Mouse (Mus musculus) embryonic facial prominence, embryonic 12.5 days (tissue): ENCODE measurements around the gene Dok1. TPM values are rescaled to one million over a fixed set of nuclear protein-coding genes. Genes with fewer than 3 reads are reported as not detected.
A peak's percentile ranks its signal among the peaks of the same experiment; 100 is the strongest.

Experiments
- ATAC-seq: fragments of 200-750 bp; cut with Nextera tagmentation; 2 replicates; pipeline ENCODE4 v1.8.0; 2017; ENCODE audit not compliant: insufficient number of reproducible peaks, insufficient read depth, low FRiP score, low TSS enrichment
- H3K27ac ChIP-seq: fragments of 300-500 bp; sonication (generic); 2 replicates; pipeline ENCODE4 v1.5.1; 2016; ENCODE audit warnings: mild to moderate bottlenecking
- H3K27me3 ChIP-seq: fragments of 300-500 bp; sonication (generic); 2 replicates; pipeline ENCODE4 v1.6.1; 2016; ENCODE audit warnings: mild to moderate bottlenecking, moderate library complexity
- H3K36me3 ChIP-seq: fragments of 300-500 bp; sonication (generic); 2 replicates; pipeline ENCODE4 v1.6.1; 2016; ENCODE audit warnings: mild to moderate bottlenecking
- H3K4me1 ChIP-seq: fragments of 300-500 bp; sonication (generic); 2 replicates; pipeline ENCODE4 v1.6.1; 2016
- H3K4me2 ChIP-seq: fragments of 300-500 bp; sonication (generic); replicated peaks from 2 replicates; pipeline ENCODE4 v1.6.1; 2016; ENCODE audit warnings: mild to moderate bottlenecking, moderate library complexity
- H3K4me3 ChIP-seq: fragments of 300-500 bp; sonication (generic); 2 replicates; pipeline ENCODE4 v1.5.1; 2016; ENCODE audit warnings: mild to moderate bottlenecking
- H3K9ac ChIP-seq: fragments of 300-500 bp; sonication (generic); 2 replicates; pipeline ENCODE4 v1.6.1; 2016; ENCODE audit warnings: mild to moderate bottlenecking, moderate library complexity
- H3K9me3 ChIP-seq: fragments of 300-500 bp; sonication (generic); 2 replicates; pipeline ENCODE4 v1.6.1; 2016; ENCODE audit warnings: mild to moderate bottlenecking, moderate library complexity
- WGBS: fragments of 180-500 bp; shearing (Covaris S2); methylation state at CpG from one replicate; pipeline ENCODE4 v1.1.7; 2016; 5-methylcytosine and 5-hydroxymethylcytosine counted together
- polyA plus RNA-seq: library from polyadenylated mRNA; unstranded; fragments of >200 nt; fragmentation: Nextera tagmentation; extraction: Ambion mirVana; gene quantifications from 2 replicates; pipeline ENCODE4 v1.2.1, GENCODE M21; 2016

Dok1 gene
- polyA plus RNA-seq, 1 experiment from 2014 or later, result 11.8 TPM

- ATAC-seq, result no peak
- H3K27me3 ChIP-seq, result no peaks in the 10 kb centered on the region
- no peak overlapping the region for H3K4me2 ChIP-seq
- no peak overlapping the region for H3K27ac ChIP-seq
- H3K9me3 ChIP-seq, result no peaks in the 10 kb centered on the region
- no peaks in the 10 kb centered on the region for H3K36me3 ChIP-seq
- 91% methylated on average over 5 of the region's 5 CpGs for WGBS
- H3K9ac ChIP-seq, result no peak overlapping the region
- H3K4me3 ChIP-seq, result no peak overlapping the region
- H3K4me1 ChIP-seq, result no peaks in the 10 kb centered on the region
Observed at GRCm38 (mm10) chr6:83043993-83044392, 10.7 kb upstream of the Dok1 start.

GRCm38 (mm10) chr6:83043561-83043960 is 10.3 kb upstream of the Dok1 start:
- Histone ChIP-seq H3K4me2 (no peak overlapping the region), H3K4me3 (no peak overlapping the region), H3K36me3 (no peaks in the 10 kb centered on the region), H3K27ac (no peak overlapping the region), H3K9ac (no peak overlapping the region), H3K27me3 (no peaks in the 10 kb centered on the region), H3K9me3 (no peaks in the 10 kb centered on the region), H3K4me1 (peaks cover 2% of the 10 kb centered on the region; the same call in 1 of the 2 replicates)
- no peak for ATAC-seq
- WGBS, result 69% methylated on average over 6 of the region's 6 CpGs

- Histone ChIP-seq H3K27me3 (no peaks in the 10 kb centered on the region), H3K27ac (no peak overlapping the region), H3K9ac (no peak overlapping the region), H3K4me2 (no peak overlapping the region), H3K4me1 (peaks cover 6% of the 10 kb centered on the region), H3K9me3 (no peaks in the 10 kb centered on the region), H3K4me3 (no peak overlapping the region), H3K36me3 (no peaks in the 10 kb centered on the region)
- WGBS, result 82% methylated on average over 5 of the region's 5 CpGs
- ATAC-seq, result no peak
Observed at GRCm38 (mm10) chr6:83040601-83041000, 7.3 kb upstream of the Dok1 start.

- peaks cover 20% of the 10 kb centered on the region for H3K4me1 ChIP-seq
- 10% methylated on average over 24 of the region's 24 CpGs for WGBS
- H3K9ac ChIP-seq, result peak overlapping the region; percentile 27
- H3K4me3 ChIP-seq, result peak overlapping the region; percentile 20; the same call in 1 of the 2 replicates
- H3K36me3 ChIP-seq, result no peaks in the 10 kb centered on the region
- ATAC-seq, result no peak
- no peak overlapping the region for H3K27ac ChIP-seq
- H3K27me3 ChIP-seq, result no peaks in the 10 kb centered on the region
- no peaks in the 10 kb centered on the region for H3K9me3 ChIP-seq
- peak overlapping the region; percentile 53 for H3K4me2 ChIP-seq
Observed at GRCm38 (mm10) chr6:83038496-83039012, 5.3 kb upstream of the Dok1 start.

DNA sequence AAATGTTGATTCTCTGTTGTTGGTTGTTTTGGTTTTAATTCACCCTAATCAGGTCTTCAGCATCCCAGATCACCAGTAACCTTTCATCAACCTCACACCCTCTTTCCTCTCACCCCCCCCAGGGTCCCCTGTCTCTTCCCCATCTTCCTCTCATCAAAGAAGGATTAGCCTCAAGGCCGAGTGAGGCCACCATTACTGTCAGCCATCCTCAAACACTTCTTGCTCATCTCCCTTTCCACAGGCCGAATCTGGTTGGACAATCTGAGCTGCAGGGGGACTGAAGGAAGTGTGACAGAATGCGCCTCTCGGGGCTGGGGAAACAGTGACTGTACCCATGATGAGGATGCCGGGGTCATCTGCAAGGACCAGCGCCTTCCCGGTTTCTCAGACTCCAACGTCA is 3.9 kb upstream of the Dok1 start:
- Histone ChIP-seq H3K27ac (no peak overlapping the region), H3K36me3 (no peaks in the 10 kb centered on the region), H3K9me3 (no peaks in the 10 kb centered on the region), H3K27me3 (peaks cover 5% of the 10 kb centered on the region; the same call in 1 of the 2 replicates), H3K4me1 (peaks cover 24% of the 10 kb centered on the region), H3K9ac (no peak overlapping the region), H3K4me2 (no peak overlapping the region), H3K4me3 (no peak overlapping the region)
- 75% methylated on average over 8 of the region's 8 CpGs for WGBS
- ATAC-seq, result no peak

DNA sequence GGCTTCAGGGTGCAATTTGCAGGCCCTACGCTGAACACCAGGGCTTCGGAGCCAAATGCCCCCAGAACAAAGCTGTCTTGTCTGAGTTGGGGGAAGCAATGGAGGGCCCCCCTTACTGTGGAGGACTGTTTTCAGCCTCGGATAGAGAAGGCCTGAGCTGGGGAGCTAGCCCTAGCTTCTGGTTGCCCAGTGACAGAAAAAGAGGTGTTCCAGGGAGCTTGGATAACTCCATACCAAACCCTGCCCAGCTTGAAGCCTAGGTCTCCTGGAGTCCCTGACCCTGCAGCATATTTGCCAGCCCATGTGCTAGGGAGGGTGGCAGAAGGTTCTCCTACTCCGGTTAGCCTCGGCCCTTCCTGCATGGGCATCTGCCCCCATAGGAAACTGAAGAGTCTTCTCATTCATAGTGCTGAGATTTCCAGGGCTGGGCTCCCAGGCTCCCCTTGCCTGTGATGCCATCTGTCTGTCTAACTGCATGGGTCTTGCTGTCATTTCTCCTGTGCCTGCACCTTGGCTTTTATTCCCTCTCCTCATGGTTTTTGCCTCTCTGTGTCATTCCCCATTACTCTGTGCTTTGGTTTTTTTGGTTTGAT is 1.3 kb upstream of the Dok1 start:
- peak overlapping the region; percentile 59 for H3K4me3 ChIP-seq
- no peak for ATAC-seq
- H3K27ac ChIP-seq, result peak overlapping the region; percentile 65
- WGBS, result 15% methylated on average over 5 of the region's 5 CpGs
- no peaks in the 10 kb centered on the region for H3K9me3 ChIP-seq
- H3K4me2 ChIP-seq, result peak overlapping the region; percentile 85
- peaks cover 41% of the 10 kb centered on the region for H3K4me1 ChIP-seq
- H3K36me3 ChIP-seq, result no peaks in the 10 kb centered on the region
- peaks cover 29% of the 10 kb centered on the region for H3K27me3 ChIP-seq
- H3K9ac ChIP-seq, result peak overlapping the region; percentile 20

DNA sequence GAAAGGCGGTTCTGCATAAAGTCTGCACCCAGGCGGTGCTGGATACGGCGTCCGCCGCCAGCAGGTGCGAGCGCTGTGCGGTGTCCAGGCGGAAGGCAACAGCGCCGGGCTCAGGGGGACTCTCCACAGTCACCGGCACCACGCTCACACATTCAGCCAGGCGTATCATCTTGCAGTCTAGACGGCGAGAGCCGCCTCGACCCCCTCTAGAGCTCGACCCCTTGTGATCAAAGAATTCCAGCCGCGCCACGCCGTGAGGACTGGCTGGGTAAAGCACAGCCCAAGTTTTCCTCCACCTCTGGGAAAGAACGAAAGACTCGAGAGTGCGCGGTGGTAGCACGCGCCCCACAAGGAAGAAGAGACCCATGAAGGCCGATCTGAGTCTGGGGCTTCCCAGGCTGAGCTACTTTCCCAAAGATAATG is 491 bp downstream of the Dok1 start:
- Histone ChIP-seq H3K4me1 (peaks cover 36% of the 10 kb centered on the region), H3K27ac (peak overlapping the region; percentile 65; the same call in 1 of the 2 replicates), H3K9ac (peak overlapping the region; percentile 20), H3K27me3 (peaks cover 43% of the 10 kb centered on the region), H3K4me3 (peak overlapping the region; percentile 59), H3K4me2 (peak overlapping the region; percentile 85), H3K36me3 (no peaks in the 10 kb centered on the region), H3K9me3 (no peaks in the 10 kb centered on the region)
- WGBS, result 1% methylated on average over 31 of the region's 31 CpGs
- ATAC-seq, result peak; percentile 42

DNA sequence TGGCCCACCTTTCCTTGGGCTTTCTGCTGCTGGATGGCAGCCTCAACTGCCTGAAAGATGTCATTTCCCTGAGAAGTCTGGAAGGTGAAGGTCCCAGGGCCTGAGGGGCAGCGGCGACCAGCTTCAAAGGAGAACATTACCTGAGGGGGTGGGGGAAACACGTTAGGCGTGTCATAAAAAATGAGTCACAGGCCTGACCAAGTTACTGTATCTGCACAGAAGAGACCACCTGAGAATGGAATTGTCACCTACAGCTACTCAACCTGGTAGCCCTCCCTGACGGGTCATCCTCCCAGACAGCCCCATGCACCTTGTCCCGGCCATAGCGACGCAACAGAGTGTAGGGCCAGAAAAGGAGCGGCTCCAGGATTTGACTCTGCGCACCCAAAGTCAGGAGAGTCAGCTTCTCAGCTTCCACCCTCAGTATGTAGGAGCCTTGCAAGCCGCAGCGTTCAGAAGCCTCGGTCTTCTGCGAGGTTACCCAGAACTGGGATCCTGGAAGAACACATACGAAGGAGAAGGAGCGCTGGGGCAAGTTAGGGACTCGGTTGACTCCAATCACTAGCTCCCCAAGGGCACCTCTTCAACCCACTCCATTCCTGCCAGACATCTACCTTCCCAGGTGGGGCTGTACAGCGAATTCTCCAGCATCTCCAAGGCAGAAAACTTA is 1.2 kb downstream of the Dok1 start:
- Histone ChIP-seq H3K9me3 (no peaks in the 10 kb centered on the region), H3K4me1 (peaks cover 41% of the 10 kb centered on the region), H3K4me2 (peak overlapping the region; percentile 85), H3K4me3 (peak overlapping the region; percentile 59), H3K36me3 (no peaks in the 10 kb centered on the region), H3K27me3 (peaks cover 43% of the 10 kb centered on the region), H3K9ac (peak overlapping the region; percentile 20; the same call in 1 of the 2 replicates), H3K27ac (no peak overlapping the region)
- 16% methylated on average over 18 of the region's 18 CpGs for WGBS
- no peak for ATAC-seq

DNA sequence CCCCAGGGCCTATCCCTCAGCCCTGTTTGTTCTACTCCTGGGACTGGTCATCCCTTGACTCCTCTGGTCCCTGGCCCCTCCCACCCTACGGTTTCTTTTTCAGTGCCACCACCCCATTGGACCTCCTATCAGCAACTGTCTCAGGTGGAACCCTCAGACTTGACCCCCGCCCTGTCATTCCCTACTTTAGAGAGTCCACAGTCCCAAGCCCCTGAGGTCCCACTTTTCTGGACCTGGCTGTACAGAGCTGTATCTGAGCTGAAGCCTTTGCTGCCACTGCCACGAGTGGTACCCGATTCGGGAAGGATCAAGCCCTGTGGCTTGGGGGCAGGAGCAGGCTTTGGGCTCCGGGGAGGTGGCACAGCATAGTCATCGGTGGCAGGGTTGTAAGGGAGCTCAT is 2.2 kb downstream of the Dok1 start:
- no peaks in the 10 kb centered on the region for H3K36me3 ChIP-seq
- H3K27me3 ChIP-seq, result peaks cover 43% of the 10 kb centered on the region
- no peak overlapping the region for H3K27ac ChIP-seq
- WGBS, result 59% methylated on average over 7 of the region's 7 CpGs
- H3K4me3 ChIP-seq, result no peak overlapping the region
- H3K4me1 ChIP-seq, result peaks cover 41% of the 10 kb centered on the region
- no peak overlapping the region for H3K4me2 ChIP-seq
- no peak overlapping the region for H3K9ac ChIP-seq
- no peak for ATAC-seq
- no peaks in the 10 kb centered on the region for H3K9me3 ChIP-seq

DNA sequence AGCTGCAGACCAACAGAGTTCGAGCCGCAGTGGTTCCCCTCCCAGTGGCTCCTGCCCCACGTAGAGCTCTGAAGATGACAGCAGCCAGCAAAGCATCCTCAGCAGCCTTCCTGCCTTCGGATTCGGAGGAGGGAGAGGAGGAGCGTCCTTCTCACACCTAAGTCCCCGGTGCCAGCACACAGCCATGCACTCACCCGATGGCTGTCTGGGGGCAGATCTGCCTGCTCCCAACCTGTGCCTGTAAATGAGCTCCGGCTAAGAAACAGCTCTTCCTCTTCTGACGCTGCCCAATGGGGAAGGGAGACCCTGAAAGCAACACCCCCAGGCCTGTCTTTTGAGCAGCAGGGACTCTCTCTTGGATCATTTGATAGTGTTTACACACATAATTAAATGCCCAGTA is 3.5 kb downstream of the Dok1 start:
- Histone ChIP-seq H3K27ac (no peak overlapping the region), H3K4me1 (peaks cover 35% of the 10 kb centered on the region), H3K9me3 (no peaks in the 10 kb centered on the region), H3K4me3 (no peak overlapping the region), H3K27me3 (peaks cover 43% of the 10 kb centered on the region), H3K9ac (peak overlapping the region; percentile 20; the same call in 1 of the 2 replicates), H3K36me3 (no peaks in the 10 kb centered on the region), H3K4me2 (no peak overlapping the region)
- WGBS, result 21% methylated on average over 10 of the region's 10 CpGs
- no peak for ATAC-seq

DNA sequence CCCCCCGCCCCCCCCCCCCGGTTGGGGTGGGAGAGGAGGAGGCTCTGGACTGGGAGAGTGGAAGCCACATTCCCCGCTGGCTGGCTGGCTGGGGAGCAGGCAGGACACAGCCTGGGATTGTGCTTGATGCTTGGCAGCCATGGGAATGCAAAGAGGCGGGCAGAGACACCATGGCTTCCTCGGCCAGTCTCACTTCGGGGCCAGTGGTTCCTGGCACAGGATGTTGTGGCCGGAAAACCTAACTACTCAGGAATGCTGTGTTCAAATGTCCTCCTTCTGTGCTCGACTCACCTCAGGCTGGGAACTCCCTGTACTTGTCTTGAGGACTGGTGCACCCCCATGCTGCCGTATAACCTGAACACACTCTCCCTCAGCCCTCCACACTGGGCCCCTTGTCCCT is 5.6 kb downstream of the Dok1 start:
- no peaks in the 10 kb centered on the region for H3K9me3 ChIP-seq
- 26% methylated on average over 8 of the region's 9 CpGs for WGBS
- peaks cover 29% of the 10 kb centered on the region for H3K4me1 ChIP-seq
- H3K9ac ChIP-seq, result no peak overlapping the region
- no peak overlapping the region for H3K27ac ChIP-seq
- H3K27me3 ChIP-seq, result peaks cover 43% of the 10 kb centered on the region
- no peaks in the 10 kb centered on the region for H3K36me3 ChIP-seq
- no peak overlapping the region for H3K4me2 ChIP-seq
- no peak for ATAC-seq
- no peak overlapping the region for H3K4me3 ChIP-seq

DNA sequence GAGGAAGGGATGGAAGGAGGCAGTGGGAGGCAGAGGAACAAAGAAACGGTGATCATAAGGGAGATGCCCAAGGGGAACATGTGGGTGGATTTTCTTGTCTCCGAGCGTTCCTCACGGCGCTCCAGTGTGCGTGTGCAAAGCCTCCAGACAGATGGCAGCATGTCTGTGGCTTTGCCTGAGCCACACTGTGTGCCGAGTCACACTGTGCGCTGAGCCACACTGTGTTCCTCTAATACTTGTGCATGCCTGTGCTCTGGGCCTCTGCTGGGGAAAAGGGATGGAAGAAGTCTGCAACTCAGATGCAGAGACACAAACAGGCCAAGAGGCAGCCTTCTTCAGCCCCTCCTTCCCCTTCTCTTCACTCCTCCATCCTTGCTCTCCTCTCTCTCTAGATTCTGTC is 6.0 kb downstream of the Dok1 start:
- H3K9ac ChIP-seq, result no peak overlapping the region
- 67% methylated on average over 8 of the region's 8 CpGs for WGBS
- H3K4me3 ChIP-seq, result no peak overlapping the region
- no peaks in the 10 kb centered on the region for H3K36me3 ChIP-seq
- peaks cover 40% of the 10 kb centered on the region for H3K27me3 ChIP-seq
- no peaks in the 10 kb centered on the region for H3K9me3 ChIP-seq
- H3K27ac ChIP-seq, result no peak overlapping the region
- no peak for ATAC-seq
- H3K4me2 ChIP-seq, result no peak overlapping the region
- peaks cover 27% of the 10 kb centered on the region for H3K4me1 ChIP-seq
